Mouse (Mus musculus): ENCODE data around the gene Atp1a3.
A peak's percentile ranks its signal among the peaks of the same experiment; 100 is the strongest.
"Not testable (repeated sequence)": the region's sequence is repeated elsewhere in the genome, so short reads cannot be mapped to it uniquely, and the experiment has no call there.

Atp1a3 gene

DNA sequence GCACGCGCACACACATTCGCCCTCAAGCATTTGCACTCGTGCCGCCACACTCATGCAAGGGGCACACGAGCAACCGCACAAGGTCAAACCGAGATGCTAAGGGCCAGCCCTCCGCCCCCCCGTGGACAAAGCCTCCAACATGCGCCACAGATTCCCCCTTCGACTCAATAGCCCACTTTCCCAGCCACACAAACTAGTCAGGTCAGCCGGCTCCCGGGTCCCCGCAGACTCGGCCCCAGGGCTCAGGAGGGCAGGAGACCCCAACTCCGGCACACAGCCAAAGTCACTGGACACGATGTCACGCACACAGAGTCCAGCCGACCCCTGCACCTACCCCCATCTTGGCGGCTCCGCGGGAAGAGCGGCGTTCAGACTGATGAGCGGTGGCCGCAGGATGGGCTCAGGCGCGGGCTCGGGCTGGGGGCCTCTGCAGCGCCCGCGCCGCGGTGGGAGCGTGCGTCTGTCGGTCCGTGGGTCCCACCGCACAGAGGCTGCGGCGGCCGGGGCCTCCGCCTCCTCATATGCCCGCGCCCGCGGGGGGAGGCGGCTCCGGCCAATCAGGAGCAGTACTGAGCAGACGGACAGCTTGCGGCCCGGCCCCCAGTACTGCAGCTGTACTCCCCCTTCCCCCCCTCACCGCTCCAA is at the start of gene Atp1a3:
Gene Atp1a3, minus strand, starts transcription at position 538 of the 645 bp plus-strand sequence.
- DNase-seq: peak; percentile 94

DNA sequence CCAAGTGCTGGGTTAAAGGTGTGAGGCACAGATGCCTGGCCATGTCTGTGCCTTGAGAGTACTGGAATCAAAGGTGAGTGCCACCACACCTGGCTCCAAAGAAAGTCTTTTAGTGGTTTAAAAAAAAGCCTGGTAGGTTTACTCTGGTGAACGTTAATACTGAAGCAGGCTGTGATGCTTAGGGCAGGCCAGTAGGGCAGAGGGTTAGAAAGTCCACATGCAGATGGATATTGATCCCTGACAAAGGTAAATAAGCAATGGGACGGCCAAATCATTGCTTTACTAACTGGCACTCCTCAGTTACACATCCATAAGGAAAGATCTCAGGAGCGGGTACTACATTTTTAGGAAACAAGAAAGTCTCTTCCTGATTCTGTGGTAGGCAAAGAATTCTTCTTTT is 46.8 kb upstream of the Atp1a3 start:
- DNase-seq: no peak

DNA sequence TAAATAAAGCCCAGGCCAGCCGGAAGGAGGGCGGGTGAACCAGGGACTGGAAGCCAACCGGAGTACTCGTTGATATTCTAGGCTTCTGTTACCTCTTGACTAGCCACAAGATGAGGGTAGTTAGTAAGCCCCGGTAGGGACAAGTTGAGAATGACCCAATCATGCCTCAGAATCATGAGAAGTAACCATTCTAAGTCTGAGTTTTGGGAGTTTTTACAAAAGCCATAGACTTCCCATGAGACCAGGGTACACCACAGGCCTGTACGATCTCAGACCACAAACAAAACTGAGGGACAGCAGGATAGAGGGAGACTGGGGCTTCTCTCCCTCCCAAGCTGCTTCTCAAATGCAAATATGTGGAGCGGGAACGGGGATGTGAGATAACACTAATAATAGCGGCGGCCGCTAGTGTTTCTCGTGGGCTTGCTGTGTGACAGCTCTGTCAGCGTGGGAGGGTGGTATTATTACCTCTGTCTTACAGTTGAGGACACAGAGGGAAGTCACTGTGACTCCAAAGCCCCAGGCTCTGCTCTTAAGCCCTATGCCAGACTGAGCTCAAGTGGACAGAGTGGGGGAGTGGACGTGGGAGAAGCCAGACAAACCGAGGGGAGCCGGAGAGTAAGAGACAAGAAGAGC is 43.7 kb upstream of the Atp1a3 start:
- no peak for DNase-seq

DNA sequence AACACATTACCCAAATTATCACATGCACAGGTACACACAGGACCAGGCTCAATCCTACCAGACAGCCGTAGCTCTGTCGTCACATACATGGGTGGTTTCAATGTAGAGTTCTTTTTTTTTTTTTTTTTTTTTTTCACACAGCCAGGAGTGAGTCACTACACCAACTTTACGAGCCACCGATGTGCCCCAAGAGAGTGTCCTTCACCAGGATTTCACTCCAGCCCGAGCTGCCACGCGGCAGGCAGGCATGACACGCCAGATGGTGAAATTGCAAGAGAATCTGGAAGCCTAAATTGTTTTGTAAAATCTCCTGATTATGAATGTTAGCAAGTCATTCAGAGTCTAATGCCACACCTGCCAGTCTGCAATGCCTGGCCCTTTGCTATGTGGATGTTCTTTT is 41.6 kb upstream of the Atp1a3 start:
- DNase-seq: no peak

DNA sequence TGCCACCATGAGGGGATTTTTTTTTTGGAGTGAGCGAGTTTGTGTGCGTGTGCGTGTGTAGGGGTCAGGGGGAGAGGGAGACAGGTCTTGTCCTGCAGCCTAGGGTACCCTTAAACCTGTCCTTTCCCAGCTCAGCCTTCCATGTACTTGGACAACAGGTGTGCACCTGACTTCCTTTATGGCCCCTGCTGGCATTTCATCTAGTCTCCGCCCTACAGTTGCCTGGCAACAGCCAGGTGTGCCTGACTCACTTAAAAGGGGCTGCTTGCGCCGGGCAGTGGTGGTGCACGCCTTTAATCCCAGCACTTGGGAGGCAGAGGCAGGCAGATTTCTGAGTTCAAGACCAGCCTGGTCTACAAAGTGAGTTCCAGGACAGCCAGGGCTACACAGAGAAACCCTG is 38.8 kb upstream of the Atp1a3 start:
- not testable (repeated sequence) for DNase-seq

- no peak for DNase-seq
Measured at GRCm38 (mm10) chr7:25041921-25042320, 36.2 kb upstream of the Atp1a3 start.

- DNase-seq: peak; percentile 79
Measured at GRCm38 (mm10) chr7:25035916-25036315, 30.2 kb upstream of the Atp1a3 start.

GRCm38 (mm10) chr7:25034796-25035195 is 29.0 kb upstream of the Atp1a3 start:
- no peak for DNase-seq

GRCm38 (mm10) chr7:25031528-25031927 is 25.8 kb upstream of the Atp1a3 start:
- no peak for DNase-seq

- peak; percentile 68 for DNase-seq
Measured at GRCm38 (mm10) chr7:25030032-25030753, 24.4 kb upstream of the Atp1a3 start.

GRCm38 (mm10) chr7:25026452-25026851 is 20.7 kb upstream of the Atp1a3 start:
- DNase-seq: no peak

- no peak for DNase-seq
Measured at GRCm38 (mm10) chr7:25025855-25026439, 20.2 kb upstream of the Atp1a3 start.

GRCm38 (mm10) chr7:25011592-25011991 is 5.8 kb upstream of the Atp1a3 start:
- peak; percentile 56 for DNase-seq

GRCm38 (mm10) chr7:25010090-25010913 is 4.5 kb upstream of the Atp1a3 start:
- DNase-seq: peak; percentile 87

DNA sequence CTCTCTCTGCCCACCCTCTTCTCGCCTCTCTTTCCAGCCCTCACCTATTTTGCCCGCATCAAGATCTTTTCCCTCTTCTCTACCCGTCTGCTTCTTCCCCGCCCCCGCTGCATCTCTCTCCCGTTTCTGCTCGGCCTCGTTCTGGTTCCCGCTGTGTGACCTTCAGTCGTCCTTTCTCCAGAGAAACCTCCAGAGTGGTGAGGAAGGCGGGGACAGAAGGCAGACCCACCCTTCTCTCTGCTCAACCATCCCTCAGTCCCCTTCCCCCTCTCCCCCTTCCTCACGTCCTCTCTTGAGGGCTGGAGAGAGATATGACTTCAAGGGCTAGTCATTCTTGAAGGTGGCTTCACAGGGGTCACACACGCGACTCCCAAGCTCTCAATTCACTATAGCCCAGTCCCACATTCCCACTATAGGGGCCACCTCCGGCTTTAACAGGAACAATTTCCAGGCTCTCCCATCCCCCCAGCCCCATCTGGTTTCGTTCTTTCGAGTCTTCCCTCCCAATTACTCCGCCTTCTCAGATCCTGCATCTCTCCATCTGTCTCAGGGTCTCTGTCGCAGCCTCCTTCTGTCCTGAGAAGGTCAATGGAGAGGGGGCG is 3.4 kb upstream of the Atp1a3 start:
- DNase-seq: peak; percentile 81

- DNase-seq: peak; percentile 85
Measured at GRCm38 (mm10) chr7:25008635-25009034, 2.9 kb upstream of the Atp1a3 start.

- DNase-seq: peak; percentile 90
Measured at GRCm38 (mm10) chr7:25007609-25008374, 2.0 kb upstream of the Atp1a3 start.

DNA sequence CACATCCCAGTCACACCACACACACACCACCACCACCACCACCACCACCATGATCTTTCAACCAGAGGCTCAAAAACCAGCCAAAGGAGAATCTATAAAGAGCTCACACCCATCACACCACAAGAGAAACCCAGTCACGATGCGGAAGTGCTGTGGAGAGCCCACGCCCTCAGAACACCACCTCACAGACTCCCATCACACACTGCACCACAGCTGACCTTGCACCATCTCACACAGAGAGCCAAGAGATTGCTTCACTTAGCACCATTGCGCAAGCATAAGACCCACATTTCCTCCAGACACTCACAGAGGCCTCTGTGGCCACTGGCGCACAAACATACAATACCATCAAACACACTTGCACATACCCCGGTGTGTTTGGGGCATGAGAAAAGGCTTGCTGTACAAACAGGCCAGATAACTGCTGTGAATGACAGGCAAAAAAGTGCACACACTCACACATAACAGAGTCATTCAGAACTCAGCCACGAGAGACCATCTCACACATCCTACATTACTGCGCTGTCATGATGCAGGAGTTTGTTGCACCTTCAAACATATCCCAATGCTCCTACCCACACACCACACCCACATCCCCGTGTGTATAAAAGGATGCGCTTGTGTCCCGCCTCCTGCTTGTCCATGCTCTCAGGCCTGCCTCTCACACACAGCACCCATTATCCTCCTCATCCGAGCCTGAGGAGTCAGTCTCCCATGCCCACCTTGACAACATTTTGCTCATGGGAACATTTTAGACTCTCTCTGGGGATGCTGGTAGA is 1.0 kb upstream of the Atp1a3 start:
- DNase-seq: peak; percentile 58

- DNase-seq: no peak
Measured at GRCm38 (mm10) chr7:25006171-25006570, 413 bp upstream of the Atp1a3 start.

DNA sequence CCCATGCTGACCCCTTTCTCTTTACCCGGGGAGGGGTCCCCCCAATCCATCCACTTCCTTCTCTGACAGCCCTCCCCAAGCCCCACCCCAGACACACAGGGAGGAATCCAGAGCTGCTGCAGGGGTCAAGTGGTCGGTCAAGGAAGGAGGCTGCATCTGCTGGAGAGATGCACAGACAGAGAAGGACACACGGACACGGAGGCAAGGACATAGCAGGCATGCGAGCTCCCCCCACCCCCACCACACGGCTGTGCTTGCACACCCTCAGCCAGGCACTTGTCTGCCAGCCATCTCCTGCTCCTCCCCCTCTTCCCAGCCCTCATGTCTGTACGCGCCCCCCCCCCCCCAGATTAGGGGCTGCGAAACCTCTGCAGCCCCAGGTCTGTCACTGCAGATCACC is 952 bp downstream of the Atp1a3 start:
- peak; percentile 68 for DNase-seq

Measured in cerebellum, adult 9-11 months (tissue).